Comparison of ENCODE assay signal across 8 mouse cellular contexts in genomic region chr6:90746331-90746864, GRCm38 (mm10).
DNase-seq lines count a peak whose midpoint lies in the region; ATAC-seq and TF ChIP-seq lines count a peak whose summit lies in the region.

No protein-coding gene starts in this region.

- H3K27me3 ChIP-seq in kidney, adult 2 months (replicated peaks; ENCODE audit: control insufficient read depth, insufficient read depth, low read length) = no peaks in the 10 kb centered on the region
- no peaks in the 10 kb centered on the region for H3K27me3 ChIP-seq in liver, postnatal 0 days (ENCODE audit: insufficient read depth, low read length)

- TF ChIP-seq EP300 in liver, postnatal 0 days (IDR thresholded peaks at IDR 0.05; ENCODE audit: low read depth) = no peak

- no peak for DNase-seq in kidney, adult 2 months
- DNase-seq in kidney, adult 11 months = no peak
- DNase-seq in CD4-positive helper T cell, adult 2 months (ENCODE audit: low read depth, low spot score) = peak; percentile 35
- DNase-seq in cerebellum, adult 11 months = peak; percentile 62
- no peak for DNase-seq in liver, postnatal 0 days
- DNase-seq in spleen, postnatal 4 days (ENCODE audit: low spot score in 2 of 2) = no peak
- DNase-seq in gastrocnemius, postnatal 36 days = no peak
- DNase-seq in gastrocnemius, postnatal 14 days = no peak

- peak; percentile 16; the same call in 1 of the 2 replicates for TF ChIP-seq CTCF in kidney, adult 2 months (conservative IDR thresholded peaks at IDR 0.05; ENCODE audit: insufficient read depth, insufficient read length, low read depth, low read length)
- TF ChIP-seq CTCF in liver, postnatal 0 days (IDR thresholded peaks at IDR 0.05; ENCODE audit: low read depth) = peak; percentile 27; the same call in 1 of the 2 replicates

- H3K4me2 ChIP-seq in liver, postnatal 0 days (ENCODE audit: low read depth, low read length) = no peak overlapping the region

- intact Hi-C loops in gastrocnemius, postnatal 36 days (cut with DNase I) = no loop called here
- intact Hi-C loops in gastrocnemius, postnatal 14 days (cut with DNase I; ENCODE audit: low total_unique reads) = no loop called here

- no peaks in the 10 kb centered on the region for H3K4me1 ChIP-seq in kidney, adult 2 months (ENCODE audit: control insufficient read depth, insufficient read depth, low read length)
- peaks cover 48% of the 10 kb centered on the region for H3K4me1 ChIP-seq in liver, postnatal 0 days (ENCODE audit: insufficient read depth)

- WGBS in kidney, adult 2 months = 64% methylated on average over 3 of the region's 3 CpGs
- WGBS in liver, postnatal 0 days (ENCODE audit: insufficient replicate concordance) = 73% methylated on average over 3 of the region's 3 CpGs

- no peak overlapping the region for H3K27ac ChIP-seq in kidney, adult 2 months (ENCODE audit: insufficient read depth, low read depth, low read length)
- H3K27ac ChIP-seq in liver, postnatal 0 days (ENCODE audit: low read depth) = no peak overlapping the region

- ATAC-seq in liver, postnatal 0 days = no peak

- H3K9ac ChIP-seq in liver, postnatal 0 days (replicated peaks) = no peak overlapping the region

- H3K36me3 ChIP-seq in kidney, adult 2 months (ENCODE audit: control insufficient read depth, insufficient read depth, low read length) = no peaks in the 10 kb centered on the region
- no peaks in the 10 kb centered on the region for H3K36me3 ChIP-seq in liver, postnatal 0 days (replicated peaks; ENCODE audit: insufficient read depth, low read length)

- no peaks in the 10 kb centered on the region for H3K9me3 ChIP-seq in liver, postnatal 0 days (ENCODE audit: low read length)

- no peak for TF ChIP-seq POLR2A in kidney, adult 2 months (IDR thresholded peaks at IDR 0.05; ENCODE audit: low read depth, low read length)

- H3K4me3 ChIP-seq in kidney, adult 2 months (ENCODE audit: insufficient read depth, low read depth, low read length) = no peak overlapping the region
- no peak overlapping the region for H3K4me3 ChIP-seq in liver, postnatal 0 days (ENCODE audit: low read depth, low read length)

Comparison
In these comparisons a context has a peak if more than half of its experiments do, and no peak if none do; other contexts are left out.
1. DNase-seq: peak in CD4-positive helper T cell, adult 2 months (single experiment) and cerebellum, adult 11 months (single experiment); none in kidney, adult 2 months (single experiment), kidney, adult 11 months (single experiment), liver, postnatal 0 days (single experiment), spleen, postnatal 4 days (0 of 2), gastrocnemius, postnatal 36 days (0 of 2) and gastrocnemius, postnatal 14 days (single experiment).